Mouse (Mus musculus) c-Kit-positive CD71-positive TER-119-negative erythroid progenitor cells, embryonic 14.5 days (primary cell): ENCODE data around the gene Ppp1r9b.

Experiments
- DNase-seq: peaks from one replicate; pipeline ENCODE4 v3.0.0-alpha.2; 2013; ENCODE audit warnings: low read depth

Ppp1r9b gene

GRCm38 (mm10) chr11:95046980-95047680 lies 56.3 kb downstream of the Ppp1r9b start:
- DNase-seq = no peak

- DNase-seq = no peak
These were observed 62.2 kb downstream of the Ppp1r9b start for GRCm38 (mm10) chr11:95053062-95053461.
